ENCODE assay signal across 16 mouse cellular contexts in genomic region chr7:6147688-6148087, GRCm38 (mm10). TPM values are rescaled to one million over a fixed set of nuclear protein-coding genes. Genes with fewer than 3 reads are reported as not detected.
A peak's percentile ranks its signal among the peaks of the same experiment; 100 is the strongest.
DNase-seq lines count a peak whose midpoint lies in the region; ATAC-seq and TF ChIP-seq lines count a peak whose summit lies in the region.
"Had no signal": no experiment of that assay in that cellular context is flagged by ENCODE, and none has a peak within 500 bp of the region (broad histone marks: within the 10 kb centered on the region; RNA-seq: fewer than 3 reads in every experiment).

No protein-coding gene starts in this region.

- no peaks in the 10 kb centered on the region for H3K27me3 ChIP-seq in heart, embryonic 14.5 days (ENCODE audit: control insufficient read depth, insufficient read depth, low read length)
- H3K27me3 ChIP-seq in liver, embryonic 13.5 days, result no peaks in the 10 kb centered on the region
- no peaks in the 10 kb centered on the region for H3K27me3 ChIP-seq in small intestine, adult 2 months (ENCODE audit: control insufficient read depth, insufficient read depth, low read length)
- H3K27me3 ChIP-seq: hindbrain, embryonic 15.5 days; limb, embryonic 13.5 days had no signal

- DNase-seq in heart, adult 8-10 months (ENCODE audit: low spot score), result no peak
- DNase-seq in lung, adult 18-20 months, result peak; percentile 61 to 74
- no peak for DNase-seq in lung, postnatal 14 days
- no peak for DNase-seq in liver, embryonic 13.5 days
- no peak for DNase-seq in c-Kit-positive CD71-positive TER-119-positive erythroid progenitor cells, embryonic 14.5 days (ENCODE audit: low spot score)
- DNase-seq in thymus, postnatal 14 days, result no peak
- DNase-seq: kidney, postnatal 14 days; layer of hippocampus, postnatal 36 days; thymus, adult 18-20 months had no signal

- WGBS in heart, embryonic 14.5 days, result 66% methylated on average over 5 of the region's 5 CpGs
- 68% methylated on average over 5 of the region's 5 CpGs for WGBS in liver, embryonic 13.5 days (ENCODE audit: insufficient replicate concordance)
- 20% methylated on average over 5 of the region's 5 CpGs for WGBS in small intestine, adult 2 months

- H3K36me3 ChIP-seq in heart, embryonic 14.5 days (ENCODE audit: control insufficient read depth, insufficient read depth, low read length), result no peaks in the 10 kb centered on the region
- H3K36me3 ChIP-seq in liver, embryonic 13.5 days, result no peaks in the 10 kb centered on the region
- H3K36me3 ChIP-seq in small intestine, adult 2 months (ENCODE audit: control insufficient read depth, insufficient read depth, low read length), result no peaks in the 10 kb centered on the region
- H3K36me3 ChIP-seq: hindbrain, embryonic 15.5 days; limb, embryonic 13.5 days had no signal

- no peak for ATAC-seq in heart, embryonic 14.5 days (ENCODE audit: insufficient number of reproducible peaks, insufficient read depth, low FRiP score, low read depth)
- no peak for ATAC-seq in liver, embryonic 13.5 days (ENCODE audit: low read depth)

- no peak for TF ChIP-seq POLR2A in small intestine, adult 2 months (IDR thresholded peaks at IDR 0.05; ENCODE audit: low read depth, low read length)

- no peaks in the 10 kb centered on the region for H3K9me3 ChIP-seq in heart, embryonic 14.5 days (ENCODE audit: control insufficient read depth, low read length)
- H3K9me3 ChIP-seq in liver, embryonic 13.5 days (replicated peaks), result no peaks in the 10 kb centered on the region
- H3K9me3 ChIP-seq: hindbrain, embryonic 15.5 days; limb, embryonic 13.5 days had no signal

- no peak for TF ChIP-seq CTCF in small intestine, adult 2 months (IDR thresholded peaks at IDR 0.05; ENCODE audit: extremely low read depth, insufficient read length, insufficient replicate concordance, low read depth, low read length)

- H3K4me1 ChIP-seq in heart, embryonic 14.5 days (ENCODE audit: control insufficient read depth in 2 of 2, insufficient read depth in 2 of 2, low read length in 2 of 2), result peaks cover 54 to 80% of the 10 kb centered on the region in 2 experiments
- peaks cover 86% of the 10 kb centered on the region for H3K4me1 ChIP-seq in liver, embryonic 13.5 days (replicated peaks)
- peaks cover 26% of the 10 kb centered on the region for H3K4me1 ChIP-seq in small intestine, adult 2 months (ENCODE audit: control insufficient read depth, insufficient read depth, insufficient read length, low read length)

- peak overlapping the region; percentile 30 to 79; a peak in 2 of 4 replicates for H3K27ac ChIP-seq in heart, embryonic 14.5 days (replicated peaks in 1 of 2; ENCODE audit: control insufficient read depth in 1 of 2, insufficient read depth in 1 of 2, low read depth in 2 of 2, low read length in 2 of 2)
- H3K27ac ChIP-seq in liver, embryonic 13.5 days, result peak overlapping the region; percentile 43; the same call in 1 of the 2 replicates
- H3K27ac ChIP-seq in small intestine, adult 2 months (ENCODE audit: insufficient read depth, low read depth, low read length), result peak overlapping the region; percentile 25; the same call in 1 of the 2 replicates
- H3K27ac ChIP-seq: hindbrain, embryonic 15.5 days; limb, embryonic 13.5 days had no signal

- H3K4me2 ChIP-seq in heart, embryonic 14.5 days (ENCODE audit: low read length), result no peak overlapping the region; the same call in 1 of the 2 replicates
- H3K4me2 ChIP-seq in liver, embryonic 13.5 days, result no peak overlapping the region
- H3K4me2 ChIP-seq: hindbrain, embryonic 15.5 days; limb, embryonic 13.5 days had no signal

- no peak overlapping the region for H3K4me3 ChIP-seq in heart, embryonic 14.5 days (ENCODE audit: control insufficient read depth in 1 of 2, insufficient read depth in 1 of 2, low read depth in 1 of 2, low read length in 2 of 2)
- H3K4me3 ChIP-seq in liver, embryonic 13.5 days (replicated peaks), result no peak overlapping the region
- no peak overlapping the region for H3K4me3 ChIP-seq in small intestine, adult 2 months (ENCODE audit: low read depth, low read length)
- H3K4me3 ChIP-seq: hindbrain, embryonic 15.5 days; limb, embryonic 13.5 days; myocyte had no signal

- H3K9ac ChIP-seq in heart, embryonic 14.5 days (ENCODE audit: low read length), result peak overlapping the region; percentile 22
- H3K9ac ChIP-seq in liver, embryonic 13.5 days, result 0 out of 2 replicates have a peak overlapping the region, but pooled peaks have one; percentile 24
- H3K9ac ChIP-seq: hindbrain, embryonic 15.5 days; limb, embryonic 13.5 days had no signal

RNA-seq across cellular contexts. Expression of gene Zfp787, which starts 8.1 kb away (rescaled TPM):
- polyA plus RNA-seq in heart, embryonic 14.5 days (2014; fragmentation: Nextera tagmentation; extraction: Ambion mirVana), result 11.8 and 12.2 TPM in 2 replicates
- 10 to 100 TPM; 24.7 to 29.4 (median 28.0) TPM for total RNA-seq in heart, adult 8-10 months (2022)
- 9.9 and 12.0 TPM in 2 replicates for polyA plus RNA-seq in liver, embryonic 13.5 days (2015; fragmentation: Nextera tagmentation; extraction: Ambion mirVana)
- 32.3 and 62.7 TPM in 2 replicates for polyA plus RNA-seq in small intestine, adult 2 months (2012; rRNA removed)

RNA-seq across cellular contexts. Expression of gene Zfp444, which starts 24.3 kb away (rescaled TPM):
- 29.3 and 31.4 TPM in 2 replicates for polyA plus RNA-seq in heart, embryonic 14.5 days (2014; fragmentation: Nextera tagmentation; extraction: Ambion mirVana)
- 10 to 100 TPM in 2 of 4 experiments, 1 to 10 TPM in 2; 7.0 to 10.3 (median 9.9) TPM for total RNA-seq in heart, adult 8-10 months (2022)
- 19.6 and 21.0 TPM in 2 replicates for polyA plus RNA-seq in liver, embryonic 13.5 days (2015; fragmentation: Nextera tagmentation; extraction: Ambion mirVana)
- polyA plus RNA-seq in small intestine, adult 2 months (2012; rRNA removed), result 12.7 and 33.9 TPM in 2 replicates

RNA-seq across cellular contexts. Expression of gene Galp, which starts 49.2 kb away (rescaled TPM):
- polyA plus RNA-seq in heart, embryonic 14.5 days (2014; fragmentation: Nextera tagmentation; extraction: Ambion mirVana), result not detected in 2 replicates
- total RNA-seq in heart, adult 8-10 months (2022), result not detected
- polyA plus RNA-seq in liver, embryonic 13.5 days (2015; fragmentation: Nextera tagmentation; extraction: Ambion mirVana), result not detected in 2 replicates
- not detected in 2 replicates for polyA plus RNA-seq in small intestine, adult 2 months (2012; rRNA removed)
- total RNA-seq: gastrocnemius, postnatal 4 days; layer of hippocampus, postnatal 36 days; megakaryocyte-erythroid progenitor cell, adult 5-6 weeks had no signal
- polyA plus RNA-seq: hindbrain, embryonic 15.5 days; limb, embryonic 13.5 days; myocyte had no signal

Comparison
In these comparisons a context has a peak if more than half of its experiments do, and no peak if none do; other contexts are left out.
1. DNase-seq: peak in lung, adult 18-20 months (2 of 2); none in heart, adult 8-10 months (single experiment), lung, postnatal 14 days (single experiment), liver, embryonic 13.5 days (single experiment), c-Kit-positive CD71-positive TER-119-positive erythroid progenitor cells, embryonic 14.5 days (single experiment) and thymus, postnatal 14 days (single experiment).
2. Peak in every context shown above with its lines, with median percentiles within 50 percentile points of each other: H3K27ac ChIP-seq.